Mouse (Mus musculus): ENCODE results near the gene Fbln7.

GRCm38 (mm10) chr2:128914978-128915377 is 52.2 kb downstream of the Fbln7 start:
- TF ChIP-seq CTCF (IDR thresholded peaks at IDR 0.05; ENCODE audit: control insufficient read depth, insufficient read depth, low read length) (no peak), POLR2A (IDR thresholded peaks at IDR 0.05; ENCODE audit: borderline replicate concordance, control insufficient read depth, low read depth, low read length) (no peak)

Data from bone marrow, adult 2 months (tissue).